Mouse (Mus musculus): ENCODE results near the gene Gm9945. TPM values are rescaled to one million over a fixed set of nuclear protein-coding genes. Genes with fewer than 3 reads are reported as not detected.

The Gm9945 gene
- total RNA-seq, 2 experiments from 2014 or later, result not detected

GRCm38 (mm10) chr11:53486822-53487594 is 7.0 kb downstream of the Gm9945 start:
- intact Hi-C loops (cut with DNase I), result no loop called here
- no peak for DNase-seq (ENCODE audit: low spot score)

- DNase-seq (ENCODE audit: low spot score), result no peak
- intact Hi-C loops (cut with DNase I), result no loop called here
Measured at GRCm38 (mm10) chr11:53489007-53489406, 9.0 kb downstream of the Gm9945 start.

GRCm38 (mm10) chr11:53489421-53489820 is 9.5 kb downstream of the Gm9945 start:
- DNase-seq (ENCODE audit: low spot score), result no peak
- intact Hi-C loops (cut with DNase I), result no loop called here

GRCm38 (mm10) chr11:53491954-53492401 is 12.0 kb downstream of the Gm9945 start:
- peak; percentile 34 for DNase-seq (ENCODE audit: low spot score)
- intact Hi-C loops (cut with DNase I), result no loop called here

GRCm38 (mm10) chr11:53493243-53493955 is 13.4 kb downstream of the Gm9945 start:
- intact Hi-C loops (cut with DNase I), result no loop called here
- no peak for DNase-seq (ENCODE audit: low spot score)

GRCm38 (mm10) chr11:53495417-53495816 is 15.5 kb downstream of the Gm9945 start:
- no peak for DNase-seq (ENCODE audit: low spot score)
- intact Hi-C loops (cut with DNase I), result no loop called here

GRCm38 (mm10) chr11:53496946-53497345 is 17.0 kb downstream of the Gm9945 start:
- intact Hi-C loops (cut with DNase I), result no loop called here
- no peak for DNase-seq (ENCODE audit: low spot score)

GRCm38 (mm10) chr11:53500569-53500968 is 20.6 kb downstream of the Gm9945 start:
- DNase-seq (ENCODE audit: low spot score), result no peak

GRCm38 (mm10) chr11:53502039-53502765 is 22.2 kb downstream of the Gm9945 start:
- no peak for DNase-seq (ENCODE audit: low spot score)
- intact Hi-C loops (cut with DNase I), result no loop called here

More at GRCm38 (mm10) chr11:53500569-53500968, 20.6 kb downstream of the Gm9945 start:
- intact Hi-C loops (cut with DNase I), result no loop called here

- intact Hi-C loops (cut with DNase I), result no loop called here
- no peak for DNase-seq (ENCODE audit: low spot score)
Measured at GRCm38 (mm10) chr11:53503738-53504137, 23.8 kb downstream of the Gm9945 start.

- intact Hi-C loops (cut with DNase I), result no loop called here
Measured at GRCm38 (mm10) chr11:53504376-53504775, 24.4 kb downstream of the Gm9945 start.

GRCm38 (mm10) chr11:53505026-53505663 is 25.2 kb downstream of the Gm9945 start:
- no peak for DNase-seq (ENCODE audit: low spot score)
- intact Hi-C loops (cut with DNase I), result no loop called here

More at GRCm38 (mm10) chr11:53504376-53504775, 24.4 kb downstream of the Gm9945 start:
- no peak for DNase-seq (ENCODE audit: low spot score)

GRCm38 (mm10) chr11:53507098-53507805 is 27.3 kb downstream of the Gm9945 start:
- intact Hi-C loops (cut with DNase I), result no loop called here
- peak; percentile 33 for DNase-seq (ENCODE audit: low spot score)

- DNase-seq (ENCODE audit: low spot score), result peak; percentile 82
- intact Hi-C loops (cut with DNase I), result no loop called here
Measured at GRCm38 (mm10) chr11:53508152-53508551, 28.2 kb downstream of the Gm9945 start.

- DNase-seq (ENCODE audit: low spot score), result peak; percentile 27
- intact Hi-C loops (cut with DNase I), result no loop called here
Measured at GRCm38 (mm10) chr11:53508591-53508990, 28.6 kb downstream of the Gm9945 start.

GRCm38 (mm10) chr11:53510351-53510750 is 30.4 kb downstream of the Gm9945 start:
- intact Hi-C loops (cut with DNase I), result loop anchor here (5.0 kb wide), 1 partner anchor 38 kb away; the partner anchor contains the start of gene Gm9837
- no peak for DNase-seq (ENCODE audit: low spot score)

- no peak for DNase-seq (ENCODE audit: low spot score)
- intact Hi-C loops (cut with DNase I), result no loop called here
Measured at GRCm38 (mm10) chr11:53516775-53517627, 37.0 kb downstream of the Gm9945 start.

GRCm38 (mm10) chr11:53518759-53519158 is 38.8 kb downstream of the Gm9945 start:
- intact Hi-C loops (cut with DNase I), result no loop called here
- DNase-seq (ENCODE audit: low spot score), result no peak

Data from heart, postnatal 25 days (tissue).